Mouse (Mus musculus): ENCODE measurements around the gene St7.

The St7 gene

DNA sequence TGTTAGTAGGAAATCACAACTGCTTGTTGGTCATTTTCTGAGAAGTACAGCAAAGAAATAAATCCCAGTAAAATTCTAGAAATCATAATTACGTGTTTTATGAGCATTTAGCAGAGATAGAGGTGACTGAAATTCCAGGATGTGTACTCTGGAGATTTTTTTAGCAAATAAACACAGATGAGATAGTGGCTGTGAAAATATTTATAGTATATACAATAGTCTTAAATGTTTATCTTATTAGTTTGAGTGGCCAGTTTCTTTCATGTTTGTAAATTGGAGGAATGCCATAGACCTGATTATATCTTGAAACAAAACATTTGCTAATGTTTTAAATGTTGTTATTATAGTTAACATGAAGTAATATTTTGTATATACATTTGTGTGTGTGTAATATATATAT is 205.8 kb downstream of the St7 start:
- no peak for DNase-seq (ENCODE audit: low spot score in 2 of 2)

DNA sequence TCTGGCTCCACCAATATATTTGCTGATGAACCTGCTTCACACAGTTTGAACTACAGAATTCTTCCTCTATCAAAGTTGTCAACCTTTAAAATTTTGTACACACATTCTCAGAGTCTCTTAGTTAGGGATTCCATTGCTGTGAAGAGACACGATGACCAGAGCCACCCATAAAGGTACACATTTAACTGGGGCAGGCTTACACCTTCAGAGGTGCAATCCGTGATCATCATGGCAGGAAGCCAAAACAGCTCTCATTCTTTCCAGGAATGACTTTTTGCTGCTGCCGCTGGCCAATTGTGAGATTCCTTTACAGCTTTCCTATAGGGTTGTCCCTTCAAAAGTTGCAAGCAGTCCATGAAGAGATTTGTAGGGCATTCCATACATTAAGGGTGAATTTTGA is 210.6 kb downstream of the St7 start:
- no peak for DNase-seq (ENCODE audit: low spot score in 2 of 2)

DNA sequence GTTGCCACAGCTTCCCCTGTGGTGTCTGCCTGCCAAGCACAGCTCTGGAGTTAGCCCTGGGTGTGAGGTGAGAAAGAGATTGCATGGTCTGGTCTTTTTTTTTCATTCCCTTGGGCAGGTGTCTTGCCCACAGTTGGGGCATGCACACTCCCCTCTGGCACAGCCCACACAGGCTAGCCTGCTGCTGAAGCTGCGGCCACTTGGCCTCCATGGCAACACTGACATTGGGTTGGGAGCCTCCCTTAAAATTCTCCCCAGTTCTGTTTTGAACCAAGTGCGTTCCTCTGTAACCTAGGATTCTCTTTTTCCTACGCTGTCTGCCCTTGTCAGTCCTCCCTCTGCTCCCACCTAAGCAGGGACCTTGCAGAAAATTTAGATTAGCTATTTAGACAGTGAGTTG is 213.0 kb downstream of the St7 start:
- no peak for DNase-seq (ENCODE audit: low spot score in 2 of 2)

DNA sequence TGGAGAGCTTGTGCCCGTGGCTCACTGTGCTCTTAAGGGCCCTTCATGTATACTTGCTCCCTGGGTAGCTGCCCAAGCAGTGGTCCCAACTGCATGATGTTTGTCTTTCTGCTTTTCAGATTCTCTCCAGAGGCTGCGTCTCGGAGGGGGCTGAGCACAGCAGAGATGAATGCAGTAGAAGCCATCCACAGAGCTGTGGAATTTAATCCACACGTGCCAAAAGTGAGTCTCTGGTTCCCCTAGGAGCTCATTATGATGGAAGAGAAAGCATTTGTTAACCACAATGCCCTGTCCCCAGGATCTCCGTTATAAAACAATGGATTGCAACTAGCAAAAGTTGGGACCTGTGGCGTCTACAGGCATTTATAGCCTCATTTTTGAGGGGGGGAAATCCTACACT is 213.6 kb downstream of the St7 start:
- DNase-seq (ENCODE audit: low spot score in 2 of 2): no peak

DNA sequence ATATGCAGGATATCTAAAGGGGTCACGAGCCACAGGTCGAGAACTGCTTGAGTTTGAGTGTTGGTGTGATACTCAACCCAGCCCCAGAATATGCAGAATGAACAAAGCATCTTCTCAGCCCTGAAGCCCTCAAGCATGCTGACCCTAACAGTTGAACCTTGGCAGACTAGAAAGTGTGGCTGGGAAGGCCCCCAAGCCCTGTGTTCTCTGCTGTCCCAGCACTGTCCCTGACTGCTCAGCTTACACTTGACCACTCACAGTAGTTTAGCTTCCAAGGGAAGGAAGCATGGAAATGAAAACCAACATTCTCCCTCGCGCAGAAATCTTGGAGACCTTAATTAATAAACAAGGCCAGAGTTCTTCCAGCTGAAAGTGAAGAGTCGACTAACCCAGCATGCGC is 219.6 kb downstream of the St7 start:
- DNase-seq (ENCODE audit: low spot score in 2 of 2): no peak

DNA sequence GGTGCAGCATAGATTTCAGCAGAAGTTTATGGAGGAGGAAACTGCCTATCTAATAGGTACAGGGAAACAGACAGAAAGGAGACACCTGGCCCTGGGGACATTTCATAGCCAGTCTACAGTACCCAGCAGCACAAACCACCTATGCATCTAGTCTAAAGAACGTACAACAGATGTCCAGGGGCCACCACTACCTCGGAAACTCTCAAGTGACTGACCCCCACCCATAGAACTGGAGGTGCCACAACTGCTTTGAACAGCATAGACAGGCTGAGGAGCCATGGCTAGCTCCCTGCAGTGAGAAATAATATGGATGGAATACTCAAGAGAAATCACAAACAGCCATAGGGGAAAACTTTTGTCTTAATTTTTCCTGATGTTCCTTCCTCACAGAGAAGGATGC is 220.1 kb downstream of the St7 start:
- no peak for DNase-seq (ENCODE audit: low spot score in 2 of 2)

DNA sequence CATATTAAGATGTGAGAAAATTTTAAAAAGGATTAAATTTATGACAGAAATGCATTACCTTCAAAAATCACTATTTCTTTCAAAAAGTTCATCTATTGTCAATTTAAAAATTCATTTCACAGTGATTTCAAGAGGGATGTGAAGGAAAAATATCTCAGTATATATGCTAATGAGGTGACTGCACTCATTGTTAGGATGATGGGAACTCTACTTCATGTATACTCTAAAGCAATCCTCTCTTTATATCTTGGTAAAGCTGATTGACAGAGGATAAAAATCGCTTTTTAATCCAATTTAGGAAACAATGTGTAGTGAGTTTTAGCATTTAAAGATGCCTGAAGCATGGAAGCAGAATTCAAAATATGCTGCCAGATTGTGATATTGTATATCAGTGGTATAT is 220.6 kb downstream of the St7 start:
- no peak for DNase-seq (ENCODE audit: low spot score in 2 of 2)

DNA sequence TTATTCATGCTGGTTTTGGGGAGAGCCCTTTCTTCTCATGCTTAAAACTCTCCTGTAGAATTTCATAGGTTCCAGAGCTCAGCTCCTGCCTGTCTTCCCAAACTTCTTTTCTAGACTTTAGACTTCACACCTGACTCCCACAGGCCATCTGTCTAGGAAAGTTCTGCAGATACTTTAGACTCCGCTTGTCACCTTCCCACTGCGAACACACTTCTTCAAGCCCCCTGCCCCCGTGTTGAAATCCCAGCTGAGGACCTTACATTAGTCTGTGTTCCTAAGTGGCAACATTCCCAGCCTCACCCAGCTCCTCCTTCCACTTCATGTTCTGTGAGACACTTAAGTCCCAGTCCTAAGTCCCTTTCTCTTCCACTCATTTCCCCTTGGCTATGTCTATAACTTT is 221.6 kb downstream of the St7 start:
- DNase-seq (ENCODE audit: low spot score in 2 of 2): no peak

DNA sequence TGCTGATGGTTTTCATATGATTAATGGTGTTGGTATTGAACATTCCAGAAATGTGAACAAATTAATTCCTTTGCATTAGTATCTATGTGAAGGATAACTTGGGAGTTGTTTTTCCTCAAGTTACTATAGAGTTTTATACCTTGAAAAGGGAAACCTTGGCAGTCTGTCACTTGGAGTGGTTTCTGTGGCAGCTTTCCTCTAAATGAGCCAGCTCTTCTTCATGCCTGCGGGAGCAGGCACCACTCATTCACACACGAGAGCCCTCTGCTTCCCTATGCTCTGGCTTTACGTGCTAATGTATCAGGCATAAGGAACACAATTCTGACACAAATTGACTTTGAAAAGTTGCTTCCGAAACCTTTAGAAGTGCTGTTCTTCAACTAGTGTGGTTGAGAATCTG is 224.5 kb downstream of the St7 start:
- DNase-seq (ENCODE audit: low spot score in 2 of 2): no peak

DNA sequence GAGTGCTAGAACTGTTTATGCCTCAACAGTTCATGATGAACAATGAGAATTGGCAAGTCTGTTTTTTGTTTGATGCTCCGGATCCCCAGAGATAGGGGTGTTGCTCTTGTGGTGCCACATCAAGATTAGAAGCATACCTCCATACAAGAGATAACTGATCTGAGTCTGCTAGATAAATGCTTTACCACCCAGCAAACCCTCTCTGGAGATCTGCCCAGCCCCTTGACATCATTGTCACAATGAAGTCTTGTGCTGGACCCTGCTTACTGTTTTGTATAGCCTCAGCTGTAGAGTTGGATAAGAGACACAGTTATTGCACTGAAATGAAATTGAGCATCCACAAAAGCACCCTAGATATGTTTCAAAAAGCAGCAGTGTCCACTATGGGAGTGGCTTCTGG is 229.4 kb downstream of the St7 start:
- no peak for DNase-seq (ENCODE audit: low spot score in 2 of 2)

DNA sequence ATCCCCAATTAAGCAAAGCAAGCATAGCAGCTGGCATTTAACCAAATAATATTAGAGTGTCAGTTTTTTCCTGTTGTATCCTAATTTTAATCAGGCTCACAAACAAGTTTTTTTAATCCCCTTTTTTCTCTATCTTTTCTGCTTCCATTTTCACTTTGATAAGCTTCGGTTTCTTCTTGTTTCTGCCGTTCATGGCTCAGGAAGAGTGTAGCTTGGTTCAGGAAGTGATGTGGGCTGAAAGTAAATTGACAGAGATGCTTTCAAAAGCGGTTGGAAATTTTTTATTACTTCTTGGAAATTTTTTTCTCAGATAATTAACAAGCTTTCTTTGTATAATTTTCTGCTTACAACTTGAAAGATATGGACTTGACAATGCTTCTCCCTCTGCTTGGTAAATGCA is 230.2 kb downstream of the St7 start:
- no peak for DNase-seq (ENCODE audit: low spot score in 2 of 2)

DNA sequence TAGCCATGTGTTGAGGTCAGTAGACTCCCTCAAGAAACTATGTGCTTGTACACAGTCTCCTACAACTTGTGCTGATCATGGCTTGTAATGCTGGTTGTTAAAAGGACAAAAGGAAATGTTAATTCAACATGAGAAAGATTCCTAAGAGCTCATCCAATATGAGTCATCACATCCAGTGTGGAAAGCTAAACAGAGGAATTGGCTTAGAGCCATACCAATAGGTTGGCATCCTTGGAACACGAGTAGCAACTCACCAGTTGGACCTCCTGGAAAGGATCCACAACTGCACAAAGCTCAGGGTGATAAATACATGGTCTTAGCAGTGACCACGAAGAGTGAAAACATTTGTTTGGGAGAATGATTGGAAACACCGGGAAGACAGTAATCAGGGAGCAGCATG is 230.6 kb downstream of the St7 start:
- DNase-seq (ENCODE audit: low spot score in 2 of 2): no peak

DNA sequence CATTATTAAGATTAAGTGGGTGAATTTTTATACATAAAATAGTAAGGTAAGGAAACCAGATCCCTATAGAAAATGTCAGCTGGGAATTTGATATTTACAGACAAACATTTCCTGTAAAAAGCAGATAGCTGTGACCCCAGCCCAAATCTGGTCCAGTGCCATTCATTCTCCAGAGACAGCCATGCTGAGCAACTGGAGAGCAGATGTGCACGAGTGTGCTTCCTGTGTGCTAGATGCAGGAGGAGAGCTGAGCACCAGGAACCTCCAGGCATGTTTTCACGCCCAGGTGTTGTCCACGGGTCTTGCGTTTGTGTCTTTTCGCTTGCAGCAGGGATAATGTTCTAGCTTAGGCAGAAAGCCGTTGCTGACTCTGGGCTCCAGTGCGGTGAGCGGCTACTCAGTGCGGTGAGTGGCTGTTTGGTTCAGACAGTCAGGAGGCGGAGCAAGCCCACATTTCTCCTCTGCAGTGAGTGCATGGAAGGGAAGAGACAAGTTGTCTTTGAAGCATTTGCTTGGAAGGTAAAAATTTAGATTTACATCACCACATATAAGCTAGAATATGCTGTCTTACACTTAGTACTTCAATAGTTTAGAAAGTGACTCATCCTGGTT is 231.3 kb downstream of the St7 start:
- DNase-seq (ENCODE audit: low spot score in 2 of 2): no peak

DNA sequence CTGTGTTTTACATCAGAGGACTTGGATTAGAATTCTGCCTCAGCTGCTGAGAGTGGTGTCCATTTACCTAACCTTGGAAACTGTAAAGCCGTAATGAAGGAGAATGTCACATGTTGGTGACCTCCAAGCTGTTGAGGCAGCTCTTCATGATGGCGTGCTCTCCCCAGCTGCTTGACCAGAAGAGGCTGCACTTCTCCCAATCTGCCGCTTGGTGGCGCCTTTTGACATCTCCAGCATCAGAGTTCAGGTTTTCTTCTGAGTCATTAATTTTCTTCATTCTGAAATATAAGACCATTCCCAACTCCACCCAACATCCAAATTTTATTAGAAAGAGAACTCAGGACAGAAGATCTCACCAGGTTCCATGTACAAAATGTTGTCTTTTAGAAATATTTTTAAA is 232.5 kb downstream of the St7 start:
- DNase-seq (ENCODE audit: low spot score in 2 of 2): no peak

DNA sequence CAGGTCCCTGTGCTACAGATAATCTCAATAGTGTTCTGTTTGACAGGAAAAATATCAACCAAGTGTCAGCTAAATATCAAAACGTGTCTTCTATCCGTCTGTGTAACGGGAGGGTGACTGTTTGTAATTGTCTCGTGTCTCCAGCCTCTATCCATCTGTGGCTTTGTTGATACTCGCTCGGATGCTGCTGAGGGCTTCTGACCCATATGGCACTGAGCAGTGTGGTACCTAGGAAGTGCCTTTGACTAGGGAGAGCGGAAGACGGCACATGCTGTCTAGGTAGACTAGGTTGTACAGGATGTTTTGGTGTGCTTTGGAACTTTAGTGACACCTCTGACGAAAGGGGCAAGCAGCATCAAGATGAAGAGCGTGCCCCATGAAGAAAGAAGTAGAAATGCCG is 235.0 kb downstream of the St7 start:
- no peak for DNase-seq (ENCODE audit: low spot score in 2 of 2)

DNA sequence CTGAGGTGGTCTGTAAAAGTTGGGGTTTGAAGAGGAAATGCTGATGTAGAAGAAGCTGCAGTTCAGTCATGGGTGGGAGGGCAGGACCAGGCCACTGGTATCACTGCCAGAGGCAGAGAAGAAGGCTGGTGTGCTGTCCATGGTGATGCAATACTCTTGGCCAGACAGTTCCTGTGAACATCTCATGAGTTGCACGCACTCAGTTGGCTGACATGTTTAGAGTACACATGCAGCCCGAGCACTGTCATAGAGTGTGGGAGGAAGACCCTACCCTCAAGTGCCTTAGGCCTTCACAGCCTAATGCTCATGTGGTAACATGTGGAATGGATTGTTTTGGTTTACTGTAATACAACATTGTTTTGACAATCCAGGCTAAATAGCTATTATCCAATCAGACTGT is 238.5 kb downstream of the St7 start:
- no peak for DNase-seq (ENCODE audit: low spot score in 2 of 2)

DNA sequence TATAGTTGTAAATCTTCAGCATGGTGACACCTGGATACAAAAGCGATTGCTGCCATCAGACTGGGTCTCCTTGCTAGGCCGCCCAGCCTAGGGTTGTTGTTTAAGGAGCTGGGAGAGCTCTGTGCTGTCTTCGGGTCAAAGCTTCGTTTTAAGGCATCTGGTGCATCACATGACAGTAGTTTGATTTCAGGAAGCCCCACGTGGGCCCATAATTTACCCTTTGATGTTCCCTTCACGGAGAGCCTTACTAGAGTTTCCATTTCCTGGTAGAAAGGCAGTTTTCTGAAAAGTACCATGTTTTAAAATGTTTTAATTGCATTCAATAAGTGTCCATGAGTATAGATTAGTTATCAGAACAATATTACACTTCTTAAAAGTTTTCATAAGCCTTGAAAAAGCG is 239.1 kb downstream of the St7 start:
- no peak for DNase-seq (ENCODE audit: low spot score in 2 of 2)

DNA sequence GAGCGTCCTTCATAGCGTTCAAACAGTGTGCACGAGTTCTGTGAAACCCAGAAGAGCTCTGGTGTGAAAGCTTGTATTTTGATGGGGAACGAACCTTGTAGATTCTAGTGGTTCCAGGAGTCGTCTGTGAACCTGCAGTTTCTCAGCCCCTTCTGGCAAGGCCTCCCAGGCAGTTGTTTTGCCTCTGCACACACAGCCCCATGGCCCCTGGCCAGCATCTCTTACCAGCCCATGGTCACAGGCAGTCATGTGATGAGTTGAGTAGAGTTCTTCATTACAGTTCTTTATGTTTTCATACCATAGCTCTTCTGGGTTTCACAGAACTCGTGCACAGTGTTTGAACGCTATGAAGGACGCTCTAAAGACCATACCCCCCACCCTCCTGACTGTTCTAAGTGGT is 240.1 kb downstream of the St7 start:
- DNase-seq (ENCODE audit: low spot score in 2 of 2): no peak

DNA sequence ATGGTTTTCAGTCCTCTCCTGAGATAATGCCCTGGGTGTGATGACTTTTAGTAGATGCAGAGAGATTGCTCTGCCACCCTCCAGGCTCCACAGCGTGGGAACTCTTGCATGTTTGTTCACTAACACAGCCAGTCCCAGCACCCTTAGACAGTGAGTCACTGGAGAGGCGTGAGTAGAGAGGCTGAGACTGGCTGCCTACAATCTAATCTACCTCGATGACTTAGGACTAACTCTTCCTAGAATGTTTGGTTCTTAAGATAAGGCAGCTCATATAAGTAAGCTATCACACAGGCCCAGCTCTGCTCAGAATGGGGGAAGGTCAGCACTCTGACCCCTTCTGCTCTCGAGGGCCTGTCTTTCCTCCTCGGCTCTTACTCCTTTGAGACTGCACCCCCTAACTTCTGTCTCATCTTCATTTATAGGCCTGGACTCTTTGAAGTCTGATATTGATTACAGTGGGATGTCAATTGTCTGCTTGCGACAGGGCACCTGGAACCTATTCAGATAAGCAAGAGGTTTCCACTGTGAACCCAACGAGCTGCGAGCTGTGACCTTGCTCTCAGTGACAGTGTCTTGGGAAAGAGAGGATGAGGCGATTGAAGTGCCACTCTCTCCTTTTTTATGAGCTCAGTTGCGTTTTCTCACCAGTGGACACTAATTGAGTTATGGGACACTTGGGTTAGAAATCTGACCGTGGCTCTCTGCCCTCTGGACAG is 246.1 kb downstream of the St7 start:
- no peak for DNase-seq (ENCODE audit: low spot score in 2 of 2)

DNA sequence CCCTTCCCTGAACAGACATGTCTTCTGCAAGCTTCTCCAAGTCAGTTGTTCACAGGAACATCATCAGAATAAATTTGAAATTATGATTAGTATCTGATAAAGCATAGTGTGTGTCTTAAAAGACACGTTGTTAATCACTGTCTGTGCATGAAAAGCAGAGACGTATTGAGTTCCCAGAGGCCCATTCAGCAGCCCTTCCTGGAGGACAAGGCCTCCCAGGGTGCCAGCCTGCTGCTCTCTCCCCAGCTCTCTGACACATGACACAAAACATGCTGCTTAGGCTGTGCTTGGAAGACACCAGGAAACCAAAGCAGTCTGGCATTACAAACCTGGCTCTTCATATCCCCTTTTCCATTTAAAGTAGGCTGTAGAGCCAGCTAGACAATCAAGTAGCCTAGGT is 249.2 kb downstream of the St7 start:
- DNase-seq (ENCODE audit: low spot score in 2 of 2): no peak

DNA sequence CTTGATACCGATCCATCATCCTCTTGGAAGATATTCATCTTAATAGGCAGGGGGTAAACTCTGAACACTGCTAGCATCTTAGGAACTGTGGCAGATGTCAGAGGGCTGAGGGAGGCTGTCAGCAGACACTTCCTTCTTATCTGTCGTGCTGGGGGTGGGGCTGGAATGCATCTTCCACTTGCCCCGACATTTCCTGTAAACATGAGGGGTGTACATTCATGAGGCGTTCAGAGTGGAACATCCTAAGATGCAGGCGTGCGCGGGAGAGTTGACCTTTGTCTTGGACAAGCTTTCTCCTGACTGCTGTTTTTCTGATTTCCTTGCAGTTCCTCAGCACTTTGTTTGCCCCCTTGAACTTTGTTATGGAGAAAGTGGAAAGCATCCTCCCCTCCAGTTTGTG is 249.6 kb downstream of the St7 start:
- no peak for DNase-seq (ENCODE audit: low spot score in 2 of 2)

DNA sequence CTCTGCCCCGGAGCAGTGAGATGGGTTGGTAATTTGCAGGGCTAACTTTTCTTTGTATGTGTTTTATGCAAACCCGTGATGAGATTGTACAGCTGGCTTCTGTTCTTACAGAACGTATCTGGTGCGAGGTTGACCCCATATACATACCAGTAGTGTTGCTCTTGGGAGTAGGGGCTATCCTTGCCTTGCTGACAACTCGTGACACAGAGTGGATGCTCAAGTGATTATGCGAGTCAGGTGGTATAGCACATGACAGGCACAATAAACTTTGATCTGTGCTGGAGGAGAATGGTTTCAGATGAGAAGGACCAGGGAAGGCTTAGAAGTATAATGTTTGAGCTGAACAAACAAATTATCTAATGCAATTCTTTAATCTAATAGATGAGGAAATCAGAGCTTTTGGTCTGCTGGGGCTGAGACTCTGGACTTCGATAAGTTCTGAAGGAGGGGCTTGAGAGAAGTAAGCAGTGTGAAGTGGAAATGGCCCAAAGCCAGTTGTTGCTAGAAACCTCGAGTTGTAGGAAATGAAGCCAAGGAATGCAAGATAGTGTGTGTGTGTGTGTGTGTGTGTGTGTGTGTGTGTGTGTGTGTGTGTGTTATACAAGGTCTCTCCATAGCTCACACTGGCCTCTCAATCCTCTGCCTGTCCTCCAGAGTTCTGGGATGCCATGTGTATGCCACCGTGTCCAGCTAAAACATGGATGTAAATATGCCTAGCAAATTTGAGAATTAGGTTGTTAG is 251.3 kb downstream of the St7 start:
- DNase-seq (ENCODE audit: low spot score in 2 of 2): no peak

DNA sequence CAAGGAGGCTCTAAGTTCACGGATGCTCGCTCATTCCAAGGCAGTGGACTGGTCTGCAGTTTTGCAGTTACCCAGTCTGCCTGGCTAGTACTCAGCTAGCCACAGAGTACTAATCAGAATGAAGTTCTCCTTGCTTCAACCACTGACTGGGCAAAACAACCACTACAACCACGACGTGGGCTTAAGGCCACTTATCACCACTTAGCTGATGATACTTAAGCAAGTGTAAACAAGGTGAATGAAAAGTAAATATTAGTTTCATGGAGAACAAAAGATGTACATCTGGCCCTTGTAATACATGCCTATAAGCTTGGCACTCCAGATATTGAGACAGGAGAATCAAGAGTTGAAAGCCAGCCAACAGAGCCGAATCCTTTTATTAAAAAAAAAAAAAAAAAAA is 253.7 kb downstream of the St7 start:
- no peak for DNase-seq (ENCODE audit: low spot score in 2 of 2)

All from spleen, postnatal 4 days (tissue).